Mouse (Mus musculus): ENCODE measurements around the gene Med16. TPM values are rescaled to one million over a fixed set of nuclear protein-coding genes. Genes with fewer than 3 reads are reported as not detected.
"Not testable (repeated sequence)": the region's sequence is repeated elsewhere in the genome, so short reads cannot be mapped to it uniquely, and the experiment has no call there.

The Med16 gene
- polyA plus RNA-seq, 1 experiment = 19.3 TPM

DNA sequence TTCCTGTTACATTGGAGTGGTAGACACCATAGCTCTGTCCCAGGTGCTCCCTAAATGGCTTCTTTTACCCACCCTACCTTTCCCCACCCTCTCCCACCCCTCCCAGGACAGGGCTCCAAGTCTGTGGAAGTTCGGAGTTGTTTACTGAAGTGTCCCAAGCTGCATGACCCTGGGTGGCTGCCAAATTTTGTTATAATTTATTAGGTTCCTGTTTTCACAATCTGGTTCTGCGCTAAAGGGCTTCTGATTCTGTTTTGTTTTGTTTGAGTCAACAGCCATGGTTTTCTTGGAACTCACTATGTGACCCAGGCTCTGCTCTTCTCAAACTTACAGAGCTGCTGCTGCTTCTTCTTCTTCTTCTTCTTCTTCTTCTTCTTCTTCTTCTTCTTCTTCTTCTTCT lies 19.3 kb downstream of the Med16 start:
- Histone ChIP-seq H3K4me1 (ENCODE audit: control insufficient read depth, insufficient read depth, low read length) (peaks cover 14% of the 10 kb centered on the region), H3K4me3 (ENCODE audit: insufficient read depth, low read length) (no peak overlapping the region), H3K27ac (ENCODE audit: insufficient read depth, low read depth, low read length) (0 out of 2 replicates have a peak overlapping the region, but pooled peaks have one; percentile 6)
- TF ChIP-seq POLR2A (IDR thresholded peaks at IDR 0.05; ENCODE audit: borderline replicate concordance, low read depth, low read length) = no peak

DNA sequence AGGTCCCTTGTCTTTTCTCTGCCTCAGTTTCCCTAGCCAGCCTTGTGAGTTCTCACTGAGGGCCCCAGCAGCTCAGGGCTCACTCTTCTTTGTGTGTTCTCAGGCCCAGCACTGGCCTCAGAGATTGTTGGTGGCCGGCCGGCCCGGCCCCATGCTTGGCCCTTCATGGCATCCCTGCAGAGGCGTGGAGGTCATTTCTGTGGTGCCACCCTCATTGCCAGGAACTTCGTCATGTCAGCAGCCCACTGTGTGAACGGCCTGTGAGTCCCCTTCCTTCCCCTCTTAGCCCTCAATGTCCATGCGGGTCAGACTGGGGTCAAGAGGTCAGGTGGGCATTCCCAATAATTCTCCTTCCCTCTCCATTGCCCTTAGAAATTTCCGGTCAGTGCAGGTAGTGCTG lies 22.1 kb downstream of the Med16 start:
- TF ChIP-seq POLR2A (IDR thresholded peaks at IDR 0.05; ENCODE audit: borderline replicate concordance, low read depth, low read length) = no peak
- no peak for TF ChIP-seq CTCF (IDR thresholded peaks at IDR 0.05; ENCODE audit: low read depth, low read length)
- Histone ChIP-seq H3K27ac (ENCODE audit: insufficient read depth, low read depth, low read length) (no peak overlapping the region), H3K4me1 (ENCODE audit: control insufficient read depth, insufficient read depth, low read length) (peaks cover 30% of the 10 kb centered on the region), H3K4me3 (ENCODE audit: insufficient read depth, low read length) (no peak overlapping the region)

DNA sequence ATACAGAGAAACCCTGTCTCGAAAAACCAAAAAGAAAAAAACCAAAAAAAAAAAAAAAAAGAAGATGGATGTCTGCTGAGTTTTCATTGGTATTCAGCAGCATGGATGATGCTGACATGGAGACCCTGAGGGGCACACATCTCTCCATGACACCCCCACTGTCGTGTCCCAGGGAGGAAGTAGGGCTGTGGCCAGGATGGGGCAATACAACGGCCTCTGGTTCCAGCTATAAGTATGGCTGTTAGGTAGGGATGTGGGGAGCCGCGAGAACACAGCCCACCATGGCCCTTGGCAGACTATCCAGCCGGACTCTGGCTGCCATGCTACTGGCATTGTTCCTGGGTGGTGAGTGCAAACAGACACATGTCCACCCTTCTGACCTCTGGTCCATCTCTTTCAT lies 22.7 kb downstream of the Med16 start, which contains the start of gene Elane:
TSS of gene Elane (plus strand) at position 194 of the 400 bp plus-strand sequence.
- Histone ChIP-seq H3K4me3 (ENCODE audit: insufficient read depth, low read length) (no peak within 1 kb of the TSS), H3K4me1 (ENCODE audit: control insufficient read depth, insufficient read depth, low read length) (peaks cover 30% of the 10 kb centered on the region), H3K27ac (ENCODE audit: insufficient read depth, low read depth, low read length) (no peak within 1 kb of the TSS)
- TF ChIP-seq CTCF (IDR thresholded peaks at IDR 0.05; ENCODE audit: low read depth, low read length) = no peak
- no peak for TF ChIP-seq POLR2A (IDR thresholded peaks at IDR 0.05; ENCODE audit: borderline replicate concordance, low read depth, low read length)

DNA sequence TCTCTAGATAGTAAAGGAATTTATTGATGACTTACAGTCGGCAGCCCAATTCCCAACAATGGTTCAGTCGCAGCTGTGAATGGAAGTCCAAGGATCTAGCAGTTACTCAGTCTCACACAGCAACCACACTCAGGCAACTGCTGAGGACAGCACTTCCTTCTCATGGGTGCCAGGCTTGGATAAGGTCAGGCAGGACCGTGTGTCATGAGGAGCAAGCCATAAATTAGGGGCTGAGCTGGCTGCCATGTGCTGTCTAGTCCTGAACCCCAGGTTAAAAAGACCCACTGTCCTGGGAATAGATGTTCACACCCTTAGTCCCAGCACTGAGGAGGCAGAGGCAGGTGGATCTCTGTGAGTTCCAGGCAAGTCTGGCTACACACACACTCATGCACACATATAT lies 23.8 kb downstream of the Med16 start:
- H3K27ac ChIP-seq (ENCODE audit: insufficient read depth, low read depth, low read length); H3K4me3 ChIP-seq (ENCODE audit: insufficient read depth, low read length): not testable (repeated sequence)
- peaks cover 28% of the 10 kb centered on the region for H3K4me1 ChIP-seq (ENCODE audit: control insufficient read depth, insufficient read depth, low read length)

DNA sequence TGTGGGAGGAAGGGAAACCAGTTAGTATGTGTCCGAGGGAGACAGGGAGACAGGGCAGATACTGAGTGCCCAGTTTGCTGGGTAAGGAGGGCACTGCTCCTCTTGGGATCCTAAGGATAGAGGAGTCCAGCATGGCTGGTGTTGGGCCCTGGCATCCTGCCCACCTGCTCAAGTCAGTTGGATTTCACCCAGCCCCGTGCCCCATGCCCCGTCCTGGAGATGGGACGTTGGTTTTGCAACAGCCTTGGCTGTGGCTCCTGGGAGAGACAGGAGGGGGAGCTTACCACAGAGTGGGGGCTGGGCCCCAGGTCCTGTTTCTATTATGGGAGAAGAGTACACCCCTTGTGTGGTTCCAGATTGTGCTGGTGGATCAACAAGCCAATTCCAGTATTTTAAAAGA lies 24.3 kb downstream of the Med16 start:
- H3K27ac ChIP-seq (ENCODE audit: insufficient read depth, low read depth, low read length) = no peak overlapping the region
- TF ChIP-seq CTCF (IDR thresholded peaks at IDR 0.05; ENCODE audit: low read depth, low read length) = no peak
- no peak for TF ChIP-seq POLR2A (IDR thresholded peaks at IDR 0.05; ENCODE audit: borderline replicate concordance, low read depth, low read length)
- H3K4me1 ChIP-seq (ENCODE audit: control insufficient read depth, insufficient read depth, low read length) = peaks cover 28% of the 10 kb centered on the region
- no peak overlapping the region for H3K4me3 ChIP-seq (ENCODE audit: insufficient read depth, low read length)

DNA sequence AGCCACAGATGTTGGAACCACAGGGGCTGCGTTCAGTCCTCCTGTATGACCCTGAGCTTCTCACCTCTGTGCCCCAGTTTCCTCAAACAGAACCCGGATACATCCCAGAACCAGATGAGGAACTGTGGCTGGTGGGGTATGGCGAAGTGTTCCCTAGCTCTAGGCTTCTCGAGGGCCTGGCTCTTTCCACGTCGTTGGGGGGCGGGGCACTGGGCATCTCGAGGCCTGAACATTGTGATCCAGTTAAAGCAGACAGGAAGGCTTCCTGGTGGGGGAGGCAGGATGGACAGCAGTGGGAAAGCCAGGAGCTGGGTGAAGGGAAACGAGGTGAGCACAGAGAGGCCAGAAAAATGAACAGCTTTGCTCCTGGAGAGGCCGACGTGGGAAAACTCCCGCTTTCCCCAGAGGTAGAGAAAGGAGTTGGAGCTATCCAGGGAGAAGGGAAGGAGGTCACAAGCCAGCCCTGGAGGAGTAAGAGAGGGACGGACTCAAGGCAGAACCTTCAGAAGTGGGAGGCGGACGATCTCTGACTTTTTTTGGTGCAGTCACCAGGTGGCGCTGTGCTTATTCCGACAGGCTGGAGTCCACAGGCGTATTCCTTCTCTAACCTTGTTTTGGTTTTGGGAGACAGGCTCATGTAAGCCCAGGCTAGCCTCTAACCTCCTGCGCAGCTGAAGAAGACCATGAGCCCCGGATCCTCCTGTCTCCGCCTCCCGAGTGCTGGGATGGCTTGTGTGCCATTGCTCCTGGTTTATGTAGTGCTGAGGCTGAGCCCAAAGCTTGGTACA lies 25.2 kb downstream of the Med16 start:
- peaks cover 33% of the 10 kb centered on the region for H3K4me1 ChIP-seq (ENCODE audit: control insufficient read depth, insufficient read depth, low read length)
- no peak overlapping the region for H3K27ac ChIP-seq (ENCODE audit: insufficient read depth, low read depth, low read length)
- TF ChIP-seq CTCF (IDR thresholded peaks at IDR 0.05; ENCODE audit: low read depth, low read length) (peak; percentile 69), POLR2A (IDR thresholded peaks at IDR 0.05; ENCODE audit: borderline replicate concordance, low read depth, low read length) (no peak)
- no peak overlapping the region for H3K4me3 ChIP-seq (ENCODE audit: insufficient read depth, low read length)

DNA sequence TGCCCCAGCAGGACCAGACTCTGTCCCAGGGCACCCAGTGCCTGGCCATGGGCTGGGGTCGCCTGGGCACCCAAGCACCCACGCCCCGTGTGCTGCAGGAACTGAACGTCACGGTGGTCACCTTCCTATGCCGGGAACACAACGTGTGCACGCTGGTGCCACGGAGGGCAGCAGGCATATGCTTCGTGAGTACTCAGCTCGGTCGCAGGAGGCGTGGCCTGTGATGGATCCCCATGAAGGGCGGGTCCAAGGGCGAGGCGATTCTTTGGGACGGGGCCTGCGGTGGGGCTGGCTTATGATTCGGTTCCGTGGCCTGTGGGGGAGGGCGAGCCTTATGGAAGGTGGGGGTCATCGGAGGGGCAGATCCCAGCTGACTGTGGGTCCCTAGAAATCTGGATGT lies 26.7 kb downstream of the Med16 start:
- no peak for TF ChIP-seq CTCF (IDR thresholded peaks at IDR 0.05; ENCODE audit: low read depth, low read length)
- TF ChIP-seq POLR2A (IDR thresholded peaks at IDR 0.05; ENCODE audit: borderline replicate concordance, low read depth, low read length) = no peak
- Histone ChIP-seq H3K27ac (ENCODE audit: insufficient read depth, low read depth, low read length) (no peak overlapping the region), H3K4me1 (ENCODE audit: control insufficient read depth, insufficient read depth, low read length) (peaks cover 40% of the 10 kb centered on the region), H3K4me3 (ENCODE audit: insufficient read depth, low read length) (no peak overlapping the region)

DNA sequence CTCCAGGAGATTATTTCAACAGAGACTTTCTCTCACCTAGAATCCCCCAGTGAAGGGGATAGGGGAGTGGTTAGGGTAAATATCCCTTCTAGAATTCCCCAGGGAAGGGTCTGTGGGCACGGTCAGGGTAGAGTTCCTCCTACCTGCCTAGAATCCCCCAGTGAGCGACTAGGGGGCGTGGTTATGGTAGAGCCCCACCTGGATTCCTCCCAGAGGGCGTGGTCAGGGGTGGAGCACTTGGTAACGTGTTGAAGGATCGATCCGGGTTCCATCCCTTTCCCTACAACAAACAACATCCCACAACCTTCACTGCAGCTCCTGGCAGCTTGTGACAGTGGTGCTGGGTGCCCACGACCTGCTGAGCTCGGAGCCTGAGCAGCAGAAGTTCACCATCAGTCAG lies 28.0 kb downstream of the Med16 start:
- Histone ChIP-seq H3K27ac (ENCODE audit: insufficient read depth, low read depth, low read length) (no peak overlapping the region), H3K4me3 (ENCODE audit: insufficient read depth, low read length) (no peak overlapping the region), H3K4me1 (ENCODE audit: control insufficient read depth, insufficient read depth, low read length) (peaks cover 46% of the 10 kb centered on the region)
- TF ChIP-seq POLR2A (IDR thresholded peaks at IDR 0.05; ENCODE audit: borderline replicate concordance, low read depth, low read length) = no peak
- TF ChIP-seq CTCF (IDR thresholded peaks at IDR 0.05; ENCODE audit: low read depth, low read length) = no peak

DNA sequence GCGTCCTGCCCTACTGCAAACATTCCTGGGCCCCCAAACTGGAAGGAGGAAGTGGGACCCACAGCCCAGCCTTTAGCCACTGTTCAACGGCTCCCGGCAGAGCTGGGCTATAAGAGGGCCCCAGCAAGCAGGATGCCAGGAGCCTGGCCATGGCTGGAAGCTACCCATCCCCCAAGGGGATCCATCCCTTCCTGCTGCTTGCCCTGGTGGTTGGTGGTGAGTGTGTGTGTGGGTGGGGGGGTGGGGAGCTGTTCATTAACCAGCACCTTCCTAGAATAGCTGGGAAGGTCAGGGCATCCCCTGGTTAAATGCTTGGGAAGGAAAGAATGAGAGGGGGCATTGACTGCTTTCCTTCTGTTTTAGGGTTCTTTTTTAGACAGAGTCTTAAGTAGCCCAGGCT lies 29.2 kb downstream of the Med16 start:
- Histone ChIP-seq H3K4me3 (ENCODE audit: insufficient read depth, low read length) (no peak overlapping the region), H3K4me1 (ENCODE audit: control insufficient read depth, insufficient read depth, low read length) (peaks cover 40% of the 10 kb centered on the region), H3K27ac (ENCODE audit: insufficient read depth, low read depth, low read length) (no peak overlapping the region)
- no peak for TF ChIP-seq CTCF (IDR thresholded peaks at IDR 0.05; ENCODE audit: low read depth, low read length)
- no peak for TF ChIP-seq POLR2A (IDR thresholded peaks at IDR 0.05; ENCODE audit: borderline replicate concordance, low read depth, low read length)

DNA sequence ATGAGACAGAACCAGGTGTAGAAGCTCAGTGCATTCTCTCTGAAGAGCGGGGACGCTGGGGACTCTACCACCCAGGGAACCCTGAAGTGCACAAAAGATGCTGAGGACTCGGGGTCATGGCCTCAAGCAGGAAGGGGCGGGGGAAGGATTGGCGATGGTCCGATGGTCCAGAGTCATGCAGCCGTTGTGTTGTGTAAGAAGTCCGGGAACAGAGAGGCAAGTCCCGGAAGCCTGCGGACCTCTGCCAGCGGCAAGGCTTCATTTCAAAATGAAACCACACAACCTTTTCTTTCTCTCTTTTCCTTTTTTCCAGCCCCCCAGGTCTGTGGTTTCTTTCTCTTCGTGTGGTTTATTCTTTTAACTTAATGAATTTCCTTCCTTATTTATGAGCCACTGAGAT lies 31.0 kb downstream of the Med16 start:
- H3K4me3 ChIP-seq (ENCODE audit: insufficient read depth, low read length) = peak overlapping the region; percentile 30
- H3K27ac ChIP-seq (ENCODE audit: insufficient read depth, low read depth, low read length) = peak overlapping the region; percentile 76
- TF ChIP-seq CTCF (IDR thresholded peaks at IDR 0.05; ENCODE audit: low read depth, low read length) (no peak), POLR2A (IDR thresholded peaks at IDR 0.05; ENCODE audit: borderline replicate concordance, low read depth, low read length) (no peak)
- peaks cover 24% of the 10 kb centered on the region for H3K4me1 ChIP-seq (ENCODE audit: control insufficient read depth, insufficient read depth, low read length)

All from bone marrow macrophage, adult 2 months (primary cell).